Mouse (Mus musculus) C2C12 (cell line): Measurements from ENCODE around the gene Hadh. TPM values are rescaled to one million over a fixed set of nuclear protein-coding genes. Genes with fewer than 3 reads are reported as not detected.

Source experiments
- H3K27me3 ChIP-seq: one replicate; pipeline ENCODE4 v1.6.1; 2011; ENCODE audit not compliant: control insufficient read depth, insufficient read depth, insufficient read length
- H3K36me3 ChIP-seq: one replicate; pipeline ENCODE4 v1.6.1; 2011; ENCODE audit not compliant: control insufficient read depth, insufficient read depth
- H3K4me3 ChIP-seq: one replicate; pipeline ENCODE4 v1.5.1; 2011; ENCODE audit warnings: mild to moderate bottlenecking, control low read depth; ENCODE audit not compliant: poor library complexity, insufficient read depth, severe bottlenecking
- H3K79me2 ChIP-seq: one replicate; pipeline ENCODE4 v1.6.1; 2011; ENCODE audit not compliant: control insufficient read depth, insufficient read depth
- H3K79me3 ChIP-seq: one replicate; pipeline ENCODE4 v1.6.1; 2011; ENCODE audit warnings: low read depth, control low read depth
- H3ac ChIP-seq: one replicate; pipeline ENCODE3; 2011; ENCODE audit warnings: low read depth; ENCODE audit not compliant: control insufficient read depth, insufficient read length
- CEBPB ChIP-seq: IDR thresholded peaks from one replicate; pipeline ENCODE4 v1.6.1; 2011; ENCODE audit warnings: low read depth, mild to moderate bottlenecking, control low read depth, moderate library complexity
- CTCF ChIP-seq: IDR thresholded peaks from one replicate; pipeline ENCODE4 v1.5.1; 2011; ENCODE audit not compliant: control insufficient read depth, insufficient read depth, insufficient read length
- FOSL1 ChIP-seq: IDR thresholded peaks from one replicate; pipeline ENCODE4 v1.8.0; 2011; ENCODE audit warnings: mild to moderate bottlenecking, low read length; ENCODE audit not compliant: poor library complexity, insufficient read depth, severe bottlenecking
- MAX ChIP-seq: IDR thresholded peaks from one replicate; pipeline ENCODE4 v1.6.1; 2011; ENCODE audit warnings: mild to moderate bottlenecking, control low read depth
- MYOD1 ChIP-seq: IDR thresholded peaks from one replicate; pipeline ENCODE4 v1.6.1; 2011; ENCODE audit warnings: low read depth; ENCODE audit not compliant: control insufficient read depth, insufficient read length
- MYOG ChIP-seq: IDR thresholded peaks from one replicate; pipeline ENCODE4 v1.6.1; 2011; ENCODE audit not compliant: control insufficient read depth, insufficient read length; ENCODE audit errors: extremely low read depth
- USF1 ChIP-seq: IDR thresholded peaks from one replicate; pipeline ENCODE4 v1.6.1; 2011; ENCODE audit warnings: low read depth, mild to moderate bottlenecking, control low read depth, moderate library complexity
- polyA plus RNA-seq: library from polyadenylated mRNA; unstranded; fragments of >200 nt; fragmentation: generic; extraction: Trizol; gene quantifications from one replicate; pipeline ENCODE4 v1.2.1, GENCODE M21; 2012; ENCODE audit warnings: missing spikeins

Hadh gene
- polyA plus RNA-seq, 1 experiment: 65.3 TPM

DNA sequence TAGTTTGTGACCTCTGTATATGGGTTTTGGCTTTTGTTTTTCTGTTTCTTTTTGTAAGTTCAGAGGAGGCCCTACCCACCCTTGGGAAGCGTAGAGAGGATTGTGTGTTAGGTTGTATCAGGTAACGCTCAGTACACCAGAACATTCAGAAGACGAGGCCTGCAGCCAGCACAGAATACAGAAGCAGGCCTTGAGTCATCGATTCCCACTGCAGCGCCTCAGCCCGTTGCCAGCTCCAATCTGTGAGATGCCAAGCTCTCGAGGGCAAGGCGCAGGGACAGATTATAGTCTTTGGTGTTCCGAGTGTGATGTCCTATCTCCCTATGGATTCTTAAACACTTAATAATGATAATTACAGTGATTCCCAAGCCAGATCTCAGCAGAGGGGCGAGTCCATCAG lies 75.9 kb downstream of the Hadh start:
- no peaks in the 10 kb centered on the region for H3K27me3 ChIP-seq
- H3K36me3 ChIP-seq: no peaks in the 10 kb centered on the region
- H3K79me3 ChIP-seq: no peaks in the 10 kb centered on the region
- TF ChIP-seq CEBPB (no peak), MYOD1 (no peak), MYOG (no peak), FOSL1 (no peak), MAX (no peak), CTCF (no peak), USF1 (no peak)
- H3K4me3 ChIP-seq: no peak overlapping the region
- H3ac ChIP-seq: no peak overlapping the region
- no peaks in the 10 kb centered on the region for H3K79me2 ChIP-seq

DNA sequence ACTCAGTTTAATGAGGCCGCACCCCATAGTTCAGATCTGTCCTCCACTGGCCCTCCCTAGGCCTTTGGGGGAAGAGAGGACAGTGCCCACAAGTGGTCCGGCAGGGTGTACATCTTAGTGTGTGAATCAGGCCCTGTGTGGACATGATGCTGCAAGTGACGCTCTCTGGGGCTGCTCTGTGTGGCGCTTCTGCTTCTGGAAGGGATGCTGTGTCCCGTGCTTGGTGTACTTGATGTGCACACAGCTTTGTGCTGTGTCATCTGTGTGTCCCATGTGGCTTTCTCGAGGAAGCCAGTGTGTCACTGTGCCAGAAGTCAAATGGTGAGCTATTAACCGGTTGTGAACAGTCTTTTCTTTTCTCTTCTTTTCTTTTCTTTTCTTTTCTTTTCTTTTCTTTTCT lies 80.4 kb downstream of the Hadh start:
- Histone ChIP-seq H3K79me2 (no peaks in the 10 kb centered on the region), H3K79me3 (no peaks in the 10 kb centered on the region), H3K4me3 (no peak overlapping the region), H3K27me3 (no peaks in the 10 kb centered on the region), H3K36me3 (no peaks in the 10 kb centered on the region), H3ac (no peak overlapping the region)
- TF ChIP-seq USF1 (no peak), MYOD1 (no peak), MYOG (no peak), FOSL1 (no peak), MAX (no peak), CTCF (no peak), CEBPB (no peak)

DNA sequence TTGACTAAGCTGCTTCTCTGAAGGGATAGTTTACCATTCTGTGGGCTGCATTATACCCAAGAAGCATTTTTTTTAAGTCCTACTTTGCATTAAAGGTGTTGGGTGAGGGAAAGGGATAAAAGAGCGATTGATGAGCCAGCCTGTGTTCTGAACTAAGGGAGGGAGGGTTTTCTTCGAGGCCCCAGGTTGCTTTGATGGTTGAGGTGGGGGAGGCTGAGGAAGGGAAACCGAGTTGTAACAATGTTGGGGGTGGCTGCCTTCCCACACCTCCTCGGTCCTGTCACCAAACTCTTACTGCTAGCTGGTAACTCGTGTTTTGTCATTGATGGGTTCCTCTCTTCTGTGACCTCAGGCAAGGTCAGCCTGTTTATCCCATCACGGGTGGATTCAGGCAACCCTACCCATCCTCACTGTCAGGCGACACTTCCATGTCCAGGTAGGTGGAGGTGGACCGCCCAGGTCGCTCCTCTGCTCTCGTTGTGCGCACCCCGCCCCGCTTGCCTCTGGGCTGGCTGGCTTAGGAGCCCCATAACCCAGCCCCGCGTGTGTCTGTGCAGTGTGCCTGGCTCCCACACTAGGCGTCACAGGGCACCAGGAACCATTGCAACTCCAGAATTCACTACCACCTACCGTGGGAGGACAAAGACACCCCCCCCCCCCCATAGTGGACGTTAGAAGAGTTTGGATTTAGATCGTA lies 81.1 kb downstream of the Hadh start:
- Histone ChIP-seq H3K36me3 (no peaks in the 10 kb centered on the region), H3ac (no peak overlapping the region), H3K79me3 (no peaks in the 10 kb centered on the region), H3K4me3 (no peak overlapping the region), H3K79me2 (no peaks in the 10 kb centered on the region), H3K27me3 (no peaks in the 10 kb centered on the region)
- TF ChIP-seq MYOG (no peak), FOSL1 (no peak), CEBPB (no peak), CTCF (no peak), MAX (no peak), USF1 (no peak), MYOD1 (no peak)

DNA sequence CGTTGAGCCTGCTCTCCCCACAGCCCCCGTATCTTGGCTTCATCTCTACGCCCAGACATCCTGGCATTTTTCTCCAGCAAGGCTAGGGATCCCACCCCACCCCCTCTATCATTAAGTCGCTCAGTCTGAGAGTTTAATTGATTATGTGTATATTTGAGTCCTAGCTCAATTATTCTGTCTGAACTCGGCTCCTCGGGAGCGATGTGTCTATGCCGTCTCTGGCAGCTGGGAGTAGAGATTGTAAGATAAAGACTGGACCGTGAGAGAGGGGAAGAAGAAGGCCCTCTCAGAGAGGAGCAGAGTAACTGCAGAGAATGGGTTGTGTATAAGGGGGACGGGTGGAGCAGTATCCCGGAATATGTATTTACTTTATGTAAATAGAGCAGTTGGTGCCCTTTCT lies 81.7 kb downstream of the Hadh start:
- no peaks in the 10 kb centered on the region for H3K27me3 ChIP-seq
- H3K4me3 ChIP-seq: no peak overlapping the region
- no peak overlapping the region for H3ac ChIP-seq
- H3K36me3 ChIP-seq: no peaks in the 10 kb centered on the region
- no peaks in the 10 kb centered on the region for H3K79me3 ChIP-seq
- H3K79me2 ChIP-seq: no peaks in the 10 kb centered on the region
- TF ChIP-seq MYOD1: no peak
- no peak for TF ChIP-seq CEBPB
- no peak for TF ChIP-seq MYOG
- TF ChIP-seq FOSL1: no peak
- no peak for TF ChIP-seq USF1
- no peak for TF ChIP-seq CTCF
- TF ChIP-seq MAX: no peak

DNA sequence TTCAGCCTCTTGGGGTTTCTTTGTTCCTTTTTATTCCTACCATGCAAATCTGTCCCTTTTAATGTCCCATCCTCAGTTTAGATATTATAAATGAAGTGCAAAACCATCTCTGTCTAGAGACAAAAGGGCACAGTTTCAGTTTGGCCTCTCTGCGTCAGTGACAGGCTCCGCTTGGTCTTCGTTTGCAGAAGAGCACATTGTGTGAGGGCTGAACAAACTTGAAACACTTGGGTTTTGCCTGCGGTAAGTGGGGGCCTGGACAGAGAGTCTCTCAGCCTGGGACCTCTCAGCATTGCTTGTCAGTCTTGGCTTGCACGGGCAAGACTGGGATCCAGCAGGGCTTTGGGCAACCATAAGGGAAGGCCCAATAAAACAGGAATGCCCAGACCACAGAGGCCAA lies 85.7 kb downstream of the Hadh start:
- no peak overlapping the region for H3K4me3 ChIP-seq
- TF ChIP-seq MYOG (no peak), CTCF (no peak), MAX (no peak), CEBPB (no peak), FOSL1 (no peak), MYOD1 (no peak), USF1 (no peak)
- H3K79me2 ChIP-seq: no peaks in the 10 kb centered on the region
- no peaks in the 10 kb centered on the region for H3K79me3 ChIP-seq
- H3ac ChIP-seq: no peak overlapping the region
- no peaks in the 10 kb centered on the region for H3K27me3 ChIP-seq
- no peaks in the 10 kb centered on the region for H3K36me3 ChIP-seq

Other genes starting within 250 kb of the Hadh start
- 4.6 TPM for gene Lef1, start 161.6 kb downstream of the Hadh start, polyA plus RNA-seq
- gene Cyp2u1, start 31.1 kb upstream of the Hadh start, polyA plus RNA-seq: 2.6 TPM
- gene Sgms2, start 219.3 kb upstream of the Hadh start, polyA plus RNA-seq: 8.6 TPM